In the genomic region with DNA sequence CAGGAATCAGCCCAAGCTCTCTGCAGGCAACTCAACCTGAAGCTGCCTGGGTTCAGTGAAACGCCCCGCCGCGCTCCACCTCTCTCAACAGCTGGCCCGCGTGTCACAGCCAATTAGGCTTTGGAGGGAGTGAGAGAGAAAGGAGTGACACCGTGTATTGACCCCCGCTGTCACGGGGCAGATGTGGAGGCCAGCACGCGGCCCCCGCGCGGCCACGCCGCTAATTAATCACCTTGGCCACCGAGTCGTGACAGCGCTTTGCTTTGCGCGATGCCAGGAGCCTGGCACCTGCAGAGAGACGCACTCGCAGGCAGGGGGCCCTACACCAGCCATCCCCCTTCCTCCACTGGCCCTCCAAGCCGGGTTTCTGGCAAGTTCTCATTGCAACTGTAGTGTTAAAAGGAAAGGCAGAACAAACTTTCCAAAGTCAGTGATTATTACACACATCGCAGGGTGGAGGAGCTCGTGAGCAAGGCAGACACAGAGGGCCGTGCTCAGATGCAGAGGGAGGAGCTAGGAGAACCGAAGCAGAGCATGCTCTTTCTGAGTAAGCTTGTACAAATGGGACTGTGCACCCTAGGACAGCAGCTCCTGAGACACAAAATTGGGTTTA, we compare ENCODE assay signal across 8 mouse cellular contexts.
DNase-seq lines count a peak whose midpoint lies in the region; ATAC-seq and TF ChIP-seq lines count a peak whose summit lies in the region.

No protein-coding gene starts in this region.

- DNase-seq in heart, adult 18-20 months, result peak; percentile 13 to 34
- no peak for DNase-seq in heart, adult 8-10 months (ENCODE audit: low spot score)
- DNase-seq in embryonic facial prominence, embryonic 10.5 days (ENCODE audit: low spot score), result peak; percentile 70
- peak; percentile 76 for DNase-seq in midbrain, postnatal 0 days (ENCODE audit: low spot score)
- no peak for DNase-seq in c-Kit-positive CD71-positive TER-119-positive erythroid progenitor cells, embryonic 14.5 days (ENCODE audit: low spot score)

- H3K4me1 ChIP-seq in embryonic facial prominence, embryonic 10.5 days, result peaks cover 18% of the 10 kb centered on the region
- H3K4me1 ChIP-seq in limb, embryonic 12.5 days (replicated peaks), result peaks cover 11% of the 10 kb centered on the region; the same call in 1 of the 2 replicates
- H3K4me1 ChIP-seq in midbrain, postnatal 0 days (ENCODE audit: insufficient read depth, low read length), result no peaks in the 10 kb centered on the region

- H3K27me3 ChIP-seq in embryonic facial prominence, embryonic 10.5 days (replicated peaks; ENCODE audit: low read depth, poor library complexity, severe bottlenecking), result peaks cover 38% of the 10 kb centered on the region
- H3K27me3 ChIP-seq in limb, embryonic 12.5 days, result peaks cover 28% of the 10 kb centered on the region
- H3K27me3 ChIP-seq in midbrain, postnatal 0 days (ENCODE audit: insufficient read depth, low read length), result no peaks in the 10 kb centered on the region

- 0 out of 2 replicates have a peak overlapping the region, but pooled peaks have one; percentile 37 for H3K27ac ChIP-seq in embryonic facial prominence, embryonic 10.5 days (replicated peaks)
- H3K27ac ChIP-seq in limb, embryonic 12.5 days, result no peak overlapping the region
- no peak overlapping the region for H3K27ac ChIP-seq in midbrain, postnatal 0 days (ENCODE audit: low read depth, low read length)

- H3K4me2 ChIP-seq in limb, embryonic 12.5 days, result peak overlapping the region; percentile 89
- H3K4me2 ChIP-seq in midbrain, postnatal 0 days (ENCODE audit: low read depth, low read length, poor library complexity, severe bottlenecking), result peak overlapping the region; percentile 75

- peak overlapping the region; percentile 57 for H3K4me3 ChIP-seq in embryonic facial prominence, embryonic 10.5 days
- H3K4me3 ChIP-seq in limb, embryonic 12.5 days (replicated peaks), result peak overlapping the region; percentile 44
- H3K4me3 ChIP-seq in midbrain, postnatal 0 days (ENCODE audit: low read depth, low read length), result peak overlapping the region; percentile 38

- TF ChIP-seq CTCF in midbrain, postnatal 0 days (IDR thresholded peaks at IDR 0.05), result peak; percentile 82

- under 1% methylated on average over 28 of the region's 28 CpGs for WGBS in embryonic facial prominence, embryonic 10.5 days
- 1% methylated on average over 28 of the region's 28 CpGs for WGBS in limb, embryonic 12.5 days
- WGBS in midbrain, postnatal 0 days, result 1% methylated on average over 28 of the region's 28 CpGs

- no peaks in the 10 kb centered on the region for H3K36me3 ChIP-seq in embryonic facial prominence, embryonic 10.5 days (replicated peaks)
- no peaks in the 10 kb centered on the region for H3K36me3 ChIP-seq in limb, embryonic 12.5 days
- no peaks in the 10 kb centered on the region for H3K36me3 ChIP-seq in midbrain, postnatal 0 days (ENCODE audit: insufficient read depth, low read length)

- peak overlapping the region; percentile 50 for H3K9ac ChIP-seq in limb, embryonic 12.5 days (replicated peaks)
- no peak overlapping the region for H3K9ac ChIP-seq in midbrain, postnatal 0 days (replicated peaks; ENCODE audit: low read length, poor library complexity, severe bottlenecking)

- no peaks in the 10 kb centered on the region for H3K9me3 ChIP-seq in embryonic facial prominence, embryonic 10.5 days
- H3K9me3 ChIP-seq in limb, embryonic 12.5 days, result no peaks in the 10 kb centered on the region
- no peaks in the 10 kb centered on the region for H3K9me3 ChIP-seq in midbrain, postnatal 0 days (ENCODE audit: low read length)

- peak; percentile 48 to 51; a peak in 3 of 4 replicates for ATAC-seq in hematopoietic stem cell, adult 5-6 weeks (replicated peaks in 1 of 2; ENCODE audit: insufficient read depth in 1 of 2, low FRiP score in 2 of 2, low TSS enrichment in 1 of 2, low read depth in 1 of 2, poor library complexity in 2 of 2, severe bottlenecking in 2 of 2)
- ATAC-seq in limb, embryonic 12.5 days (ENCODE audit: insufficient number of reproducible peaks, insufficient read depth, low FRiP score, low TSS enrichment, low read depth), result peak; percentile 57; the same call in 1 of the 2 replicates
- ATAC-seq in midbrain, postnatal 0 days (ENCODE audit: low FRiP score), result peak; percentile 56
- ATAC-seq in CD4-positive, CD25-positive, alpha-beta regulatory T cell, adult 4 months, result no peak

Comparison
In these comparisons a context has a peak if more than half of its experiments do, and no peak if none do; other contexts are left out.
1. DNase-seq: peak in heart, adult 18-20 months (2 of 2), embryonic facial prominence, embryonic 10.5 days (single experiment) and midbrain, postnatal 0 days (single experiment); none in heart, adult 8-10 months (single experiment) and c-Kit-positive CD71-positive TER-119-positive erythroid progenitor cells, embryonic 14.5 days (single experiment).
2. Peak in every context shown above with its lines, with median percentiles within 50 percentile points of each other: H3K4me3 ChIP-seq.